Mouse (Mus musculus) left cerebral cortex, adult 9 months (tissue): ENCODE measurements at regions not wholly inside any gene's neighbourhood (a gene's known extent, or its start where the extent isn't known, plus 50 kb on each side); places are given as distances from the start of the nearest gene placed in this dataset.
"Not testable (repeated sequence)": the region's sequence is repeated elsewhere in the genome, so short reads cannot be mapped to it uniquely, and the experiment has no call there.

Source experiments
- DNase-seq, 2 experiments: peaks; one replicate each; pipeline ENCODE4 v3.0.0; 2022; ENCODE audit warnings: low spot score in 2 of 2

- DNase-seq, result no peak
These were observed 799.2 kb downstream of the Rab28 start for GRCm38 (mm10) chr5:40908803-40909202.

GRCm38 (mm10) chr5:40901742-40902141, 806.2 kb downstream of the Rab28 start:
- no peak for DNase-seq

- no peak for DNase-seq
These were observed 825.1 kb downstream of the Rab28 start for GRCm38 (mm10) chr5:40882886-40883285.

GRCm38 (mm10) chr5:40877756-40878155, 830.2 kb downstream of the Rab28 start:
- no peak for DNase-seq

DNA sequence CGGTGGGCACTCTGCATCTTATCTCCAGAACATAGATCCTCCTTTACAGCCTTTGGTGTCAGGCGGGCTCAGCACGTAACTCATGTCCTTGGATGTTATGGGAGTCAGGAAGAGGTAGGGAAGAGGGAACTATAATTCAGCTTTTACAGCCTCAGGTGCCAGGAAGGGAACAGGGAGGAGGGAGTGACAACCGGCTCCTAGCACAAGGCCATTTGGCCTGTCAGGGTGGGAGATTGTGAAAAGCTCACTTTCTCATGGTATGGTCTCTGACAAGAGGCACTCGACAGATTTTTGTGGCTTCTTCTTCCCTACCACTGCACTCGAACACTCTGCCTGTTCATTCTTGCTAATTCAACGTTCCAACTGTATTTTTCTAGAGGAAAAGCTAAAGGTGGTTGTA, 845.6 kb downstream of the Rab28 start:
- not testable (repeated sequence) for DNase-seq
